Mouse (Mus musculus) neural tube, embryonic 13.5 days (tissue): ENCODE results near the gene Rnf19b. TPM values are rescaled to one million over a fixed set of nuclear protein-coding genes. Genes with fewer than 3 reads are reported as not detected.

Experiments
- ATAC-seq: fragments of 200-750 bp; cut with Nextera tagmentation; 2 replicates; pipeline ENCODE4 v1.8.0; 2017; ENCODE audit warnings: low read depth, mild to moderate bottlenecking, moderate TSS enrichment, moderate library complexity
- H3K27ac ChIP-seq: fragments of 300-500 bp; sonication (generic); replicated peaks from 2 replicates; pipeline ENCODE4 v1.5.1; 2015; ENCODE audit warnings: moderate library complexity, mild to moderate bottlenecking, inconsistent platforms
- H3K27me3 ChIP-seq: fragments of 300-500 bp; sonication (generic); 2 replicates; pipeline ENCODE4 v1.6.1; 2015; ENCODE audit warnings: mild to moderate bottlenecking, inconsistent platforms
- H3K36me3 ChIP-seq: fragments of 300-500 bp; sonication (generic); 2 replicates; pipeline ENCODE4 v1.6.1; 2015; ENCODE audit warnings: mild to moderate bottlenecking, inconsistent platforms
- H3K4me1 ChIP-seq: fragments of 300-500 bp; sonication (generic); replicated peaks from 2 replicates; pipeline ENCODE4 v1.6.1; 2015; ENCODE audit warnings: inconsistent platforms
- H3K4me2 ChIP-seq: fragments of 300-500 bp; sonication (generic); 2 replicates; pipeline ENCODE4 v1.6.1; 2015; ENCODE audit warnings: inconsistent platforms, mild to moderate bottlenecking, moderate library complexity
- H3K4me3 ChIP-seq: fragments of 300-500 bp; sonication (generic); 2 replicates; pipeline ENCODE4 v1.5.1; 2015; ENCODE audit warnings: mild to moderate bottlenecking, inconsistent platforms
- H3K9ac ChIP-seq: fragments of 300-500 bp; sonication (generic); 2 replicates; pipeline ENCODE4 v1.6.1; 2015; ENCODE audit warnings: moderate library complexity, mild to moderate bottlenecking, inconsistent platforms
- H3K9me3 ChIP-seq: fragments of 300-500 bp; sonication (generic); 2 replicates; pipeline ENCODE4 v1.6.1; 2016; ENCODE audit warnings: inconsistent platforms
- WGBS: fragments of 180-500 bp; shearing (Covaris S2); methylation state at CpG from one replicate; pipeline ENCODE4 v1.1.7; 2015; 5-methylcytosine and 5-hydroxymethylcytosine counted together
- polyA plus RNA-seq: library from polyadenylated mRNA; unstranded; fragments of >200 nt; fragmentation: Nextera tagmentation; extraction: Ambion mirVana; gene quantifications from 2 replicates; pipeline ENCODE4 v1.2.1, GENCODE M21; 2015

Gene Rnf19b
- polyA plus RNA-seq, 1 experiment from 2014 or later, result 22.4 TPM

DNA sequence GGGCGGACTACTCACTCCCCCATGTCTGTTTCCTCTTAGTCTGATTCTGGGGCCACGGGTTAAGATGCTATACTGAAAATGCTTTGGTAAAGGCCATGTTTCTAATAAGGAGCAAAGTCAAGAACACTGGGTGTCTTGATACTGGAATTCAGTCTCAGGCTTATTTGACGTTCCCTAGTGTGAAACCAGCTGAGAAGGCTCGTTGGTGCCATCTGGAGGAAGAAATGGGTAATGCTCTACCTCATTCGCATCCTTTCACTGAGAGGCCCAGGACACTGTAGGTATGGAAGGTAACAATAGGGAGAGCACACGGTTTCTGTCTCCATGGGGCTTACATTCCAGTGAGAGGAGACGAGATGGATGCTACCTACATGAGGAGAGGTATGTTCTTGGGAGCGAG lies 28.0 kb downstream of the Rnf19b start:
- Histone ChIP-seq H3K27me3 (no peaks in the 10 kb centered on the region), H3K9ac (no peak overlapping the region), H3K27ac (no peak overlapping the region), H3K4me1 (peaks cover 15% of the 10 kb centered on the region), H3K9me3 (no peaks in the 10 kb centered on the region), H3K36me3 (peaks cover 42% of the 10 kb centered on the region), H3K4me3 (no peak overlapping the region), H3K4me2 (no peak overlapping the region)
- peak; percentile 25; the same call in 1 of the 2 replicates for ATAC-seq
- 29% methylated on average over 8 of the region's 8 CpGs for WGBS

- no peak overlapping the region for H3K27ac ChIP-seq
- no peaks in the 10 kb centered on the region for H3K27me3 ChIP-seq
- H3K4me3 ChIP-seq, result no peak overlapping the region
- ATAC-seq, result no peak
- no peak overlapping the region for H3K9ac ChIP-seq
- WGBS, result 39% methylated on average over 5 of the region's 5 CpGs
- peaks cover 30% of the 10 kb centered on the region for H3K36me3 ChIP-seq
- no peak overlapping the region for H3K4me2 ChIP-seq
- H3K4me1 ChIP-seq, result no peaks in the 10 kb centered on the region; the same call in 1 of the 2 replicates
- no peaks in the 10 kb centered on the region for H3K9me3 ChIP-seq
These were observed 29.8 kb downstream of the Rnf19b start for GRCm38 (mm10) chr4:129087850-129088249.

DNA sequence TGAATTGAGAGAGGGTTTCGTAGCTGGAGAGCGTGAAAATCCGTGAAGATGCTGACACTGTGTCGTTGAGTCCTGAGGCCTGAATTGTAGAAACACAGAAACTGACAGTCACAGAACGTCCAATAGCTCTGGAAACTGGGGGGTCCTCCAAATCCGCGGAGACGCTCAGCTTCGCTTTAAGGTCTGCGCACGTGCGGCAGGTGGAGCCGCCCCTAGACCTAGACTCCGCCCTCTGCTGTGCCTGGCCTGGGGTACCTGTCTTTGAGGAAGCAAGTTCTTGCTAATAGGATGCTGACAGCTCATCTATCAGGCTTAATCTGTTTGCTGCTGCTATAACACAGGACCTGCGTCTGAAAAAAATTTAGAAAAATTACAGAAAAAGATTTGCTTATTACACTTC lies 37.2 kb downstream of the Rnf19b start:
- Histone ChIP-seq H3K27me3 (no peaks in the 10 kb centered on the region), H3K4me1 (no peaks in the 10 kb centered on the region), H3K9ac (no peak overlapping the region), H3K36me3 (no peaks in the 10 kb centered on the region), H3K9me3 (no peaks in the 10 kb centered on the region), H3K4me2 (no peak overlapping the region), H3K4me3 (no peak overlapping the region), H3K27ac (no peak overlapping the region)
- no peak for ATAC-seq
- 34% methylated on average over 15 of the region's 15 CpGs for WGBS

- no peaks in the 10 kb centered on the region for H3K4me1 ChIP-seq
- no peaks in the 10 kb centered on the region for H3K27me3 ChIP-seq
- H3K9ac ChIP-seq, result no peak overlapping the region
- WGBS, result 75% methylated on average over 7 of the region's 7 CpGs
- no peak overlapping the region for H3K27ac ChIP-seq
- no peak for ATAC-seq
- H3K4me2 ChIP-seq, result no peak overlapping the region
- H3K9me3 ChIP-seq, result no peaks in the 10 kb centered on the region
- H3K4me3 ChIP-seq, result no peak overlapping the region
- H3K36me3 ChIP-seq, result no peaks in the 10 kb centered on the region
These were observed 38.9 kb downstream of the Rnf19b start for GRCm38 (mm10) chr4:129097006-129097405.

- H3K27me3 ChIP-seq, result peaks cover 47% of the 10 kb centered on the region
- no peak for ATAC-seq
- no peak overlapping the region for H3K4me2 ChIP-seq
- H3K4me3 ChIP-seq, result no peak overlapping the region
- no peak overlapping the region for H3K27ac ChIP-seq
- 86% methylated on average over 14 of the region's 14 CpGs for WGBS
- no peaks in the 10 kb centered on the region for H3K9me3 ChIP-seq
- H3K9ac ChIP-seq, result no peak overlapping the region
- H3K36me3 ChIP-seq, result no peaks in the 10 kb centered on the region
- peaks cover 7% of the 10 kb centered on the region; the same call in 1 of the 2 replicates for H3K4me1 ChIP-seq
These were observed 44.2 kb downstream of the Rnf19b start for GRCm38 (mm10) chr4:129102133-129102829.

GRCm38 (mm10) chr4:129105356-129105755 lies 47.3 kb downstream of the Rnf19b start, which contains the start of gene Tmem54:
Gene Tmem54, plus strand, starts transcription at chr4:129105548.
- 2% methylated on average over 40 of the region's 40 CpGs for WGBS
- Histone ChIP-seq H3K36me3 (no peaks in the 10 kb centered on the region), H3K27me3 (peaks cover 57% of the 10 kb centered on the region), H3K9me3 (no peaks in the 10 kb centered on the region), H3K4me2 (peak within 1 kb of the TSS; percentile 46), H3K9ac (peak within 1 kb of the TSS; percentile 35; the same call in 1 of the 2 replicates), H3K4me1 (peaks cover 7% of the 10 kb centered on the region; the same call in 1 of the 2 replicates), H3K27ac (no peak within 1 kb of the TSS), H3K4me3 (peak within 1 kb of the TSS; percentile 14; the same call in 1 of the 2 replicates)
- ATAC-seq, result no peak

- ATAC-seq, result no peak
- no peak overlapping the region for H3K9ac ChIP-seq
- no peaks in the 10 kb centered on the region for H3K9me3 ChIP-seq
- H3K27me3 ChIP-seq, result peaks cover 57% of the 10 kb centered on the region
- H3K4me3 ChIP-seq, result no peak overlapping the region
- H3K4me1 ChIP-seq, result peaks cover 7% of the 10 kb centered on the region; the same call in 1 of the 2 replicates
- no peak overlapping the region for H3K4me2 ChIP-seq
- H3K27ac ChIP-seq, result no peak overlapping the region
- 14% methylated on average over 9 of the region's 9 CpGs for WGBS
- no peaks in the 10 kb centered on the region for H3K36me3 ChIP-seq
These were observed 48.0 kb downstream of the Rnf19b start for GRCm38 (mm10) chr4:129106073-129106472.

DNA sequence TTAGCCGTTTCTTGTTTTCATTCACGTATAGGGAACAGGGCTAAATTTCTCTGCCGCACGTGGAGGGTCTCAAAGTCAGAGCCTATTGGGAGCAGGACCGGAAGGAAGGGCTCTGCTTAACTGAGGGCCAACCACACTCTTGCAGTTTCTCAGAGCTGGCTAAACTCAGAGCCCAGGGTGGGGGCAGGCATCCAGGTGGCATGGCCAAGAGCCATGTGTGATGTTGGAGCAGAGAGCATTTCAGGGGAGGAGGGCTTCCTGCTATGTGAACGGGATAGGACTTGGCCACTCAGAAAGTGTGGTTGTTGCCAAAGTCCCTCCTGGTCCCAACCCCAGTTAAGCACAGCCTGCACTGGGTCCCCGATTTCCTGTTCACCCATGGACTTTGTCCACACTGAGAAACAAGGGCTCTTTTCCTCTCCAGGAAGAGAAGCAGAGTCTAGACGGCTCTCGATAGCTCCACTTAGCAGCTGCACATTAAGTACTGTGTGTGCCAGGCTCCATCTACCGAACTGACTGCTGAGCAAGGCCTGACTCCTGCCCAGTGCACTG lies 49.4 kb downstream of the Rnf19b start:
- Histone ChIP-seq H3K9me3 (no peaks in the 10 kb centered on the region), H3K4me2 (no peak overlapping the region), H3K36me3 (no peaks in the 10 kb centered on the region), H3K27ac (no peak overlapping the region), H3K9ac (no peak overlapping the region), H3K27me3 (peaks cover 53% of the 10 kb centered on the region), H3K4me3 (no peak overlapping the region), H3K4me1 (peaks cover 13% of the 10 kb centered on the region)
- WGBS, result 76% methylated on average over 10 of the region's 10 CpGs
- no peak for ATAC-seq

GRCm38 (mm10) chr4:129108624-129109023 lies 50.6 kb downstream of the Rnf19b start:
- peaks cover 25% of the 10 kb centered on the region for H3K4me1 ChIP-seq
- no peak overlapping the region for H3K9ac ChIP-seq
- no peak overlapping the region for H3K4me2 ChIP-seq
- ATAC-seq, result no peak
- 67% methylated on average over 7 of the region's 7 CpGs for WGBS
- H3K36me3 ChIP-seq, result no peaks in the 10 kb centered on the region
- no peak overlapping the region for H3K27ac ChIP-seq
- no peaks in the 10 kb centered on the region for H3K9me3 ChIP-seq
- peaks cover 44% of the 10 kb centered on the region for H3K27me3 ChIP-seq
- H3K4me3 ChIP-seq, result no peak overlapping the region

GRCm38 (mm10) chr4:129110804-129111203 lies 52.7 kb downstream of the Rnf19b start:
- peaks cover 37% of the 10 kb centered on the region for H3K4me1 ChIP-seq
- H3K4me3 ChIP-seq, result no peak overlapping the region
- no peaks in the 10 kb centered on the region for H3K9me3 ChIP-seq
- no peak overlapping the region for H3K4me2 ChIP-seq
- 92% methylated on average over 6 of the region's 6 CpGs for WGBS
- no peak for ATAC-seq
- no peaks in the 10 kb centered on the region for H3K36me3 ChIP-seq
- no peak overlapping the region for H3K27ac ChIP-seq
- H3K27me3 ChIP-seq, result peaks cover 22% of the 10 kb centered on the region
- no peak overlapping the region for H3K9ac ChIP-seq

DNA sequence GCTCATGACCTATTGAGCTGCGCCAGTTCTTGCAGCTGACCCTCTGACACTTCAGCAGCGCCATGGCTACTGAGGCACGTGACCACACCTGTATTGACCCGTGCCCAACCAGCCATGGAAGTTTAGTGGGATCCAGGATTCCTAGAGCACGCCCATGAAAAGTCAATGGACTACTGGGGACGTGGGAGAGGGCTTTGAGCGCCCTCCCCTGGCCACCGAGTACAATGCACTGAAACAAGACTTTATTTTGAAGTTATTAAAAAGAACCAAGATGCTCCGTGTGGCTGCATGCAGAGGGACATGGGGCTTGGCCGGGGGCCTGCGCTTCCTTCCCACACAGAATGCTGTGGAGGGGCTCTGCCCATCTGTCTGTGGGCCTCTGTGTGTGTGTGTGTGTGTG lies 53.3 kb downstream of the Rnf19b start:
- ATAC-seq, result no peak
- Histone ChIP-seq H3K27me3 (peaks cover 17% of the 10 kb centered on the region), H3K9me3 (no peaks in the 10 kb centered on the region), H3K36me3 (no peaks in the 10 kb centered on the region), H3K9ac (no peak overlapping the region), H3K4me3 (no peak overlapping the region), H3K4me2 (no peak overlapping the region), H3K4me1 (peaks cover 40% of the 10 kb centered on the region), H3K27ac (no peak overlapping the region)
- WGBS, result 66% methylated on average over 11 of the region's 11 CpGs

DNA sequence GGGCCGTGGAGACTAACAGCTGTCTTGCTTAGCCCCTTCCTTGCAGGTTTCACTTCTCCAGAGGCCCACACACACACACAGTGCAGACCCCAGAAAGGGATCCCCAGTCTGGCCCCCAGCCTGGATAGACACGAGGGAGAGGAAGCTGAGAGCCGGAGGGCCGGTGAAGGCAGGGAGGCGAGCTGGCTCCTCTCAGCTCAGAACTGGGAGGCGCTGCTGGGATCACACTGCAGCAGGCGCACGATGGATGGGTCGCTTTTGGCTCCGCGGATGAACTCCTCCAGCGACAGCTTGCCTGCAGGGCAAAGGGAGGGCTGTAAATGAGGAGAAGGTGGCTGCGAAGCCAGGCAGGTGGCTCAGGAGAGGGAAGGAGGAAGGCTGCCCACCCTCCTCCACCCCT lies 54.2 kb downstream of the Rnf19b start:
- Histone ChIP-seq H3K36me3 (no peaks in the 10 kb centered on the region), H3K9ac (0 out of 2 replicates have a peak overlapping the region, but pooled peaks have one; percentile 22), H3K4me1 (peaks cover 40% of the 10 kb centered on the region), H3K9me3 (no peaks in the 10 kb centered on the region), H3K27ac (0 out of 2 replicates have a peak overlapping the region, but pooled peaks have one; percentile 42), H3K27me3 (peaks cover 15% of the 10 kb centered on the region), H3K4me2 (0 out of 2 replicates have a peak overlapping the region, but pooled peaks have one; percentile 7), H3K4me3 (no peak overlapping the region)
- 47% methylated on average over 13 of the region's 13 CpGs for WGBS
- 0 out of 2 replicates have a peak, but pooled peaks have one; percentile 17 for ATAC-seq
